Mouse (Mus musculus): ENCODE data around the gene Keap1.

DNA sequence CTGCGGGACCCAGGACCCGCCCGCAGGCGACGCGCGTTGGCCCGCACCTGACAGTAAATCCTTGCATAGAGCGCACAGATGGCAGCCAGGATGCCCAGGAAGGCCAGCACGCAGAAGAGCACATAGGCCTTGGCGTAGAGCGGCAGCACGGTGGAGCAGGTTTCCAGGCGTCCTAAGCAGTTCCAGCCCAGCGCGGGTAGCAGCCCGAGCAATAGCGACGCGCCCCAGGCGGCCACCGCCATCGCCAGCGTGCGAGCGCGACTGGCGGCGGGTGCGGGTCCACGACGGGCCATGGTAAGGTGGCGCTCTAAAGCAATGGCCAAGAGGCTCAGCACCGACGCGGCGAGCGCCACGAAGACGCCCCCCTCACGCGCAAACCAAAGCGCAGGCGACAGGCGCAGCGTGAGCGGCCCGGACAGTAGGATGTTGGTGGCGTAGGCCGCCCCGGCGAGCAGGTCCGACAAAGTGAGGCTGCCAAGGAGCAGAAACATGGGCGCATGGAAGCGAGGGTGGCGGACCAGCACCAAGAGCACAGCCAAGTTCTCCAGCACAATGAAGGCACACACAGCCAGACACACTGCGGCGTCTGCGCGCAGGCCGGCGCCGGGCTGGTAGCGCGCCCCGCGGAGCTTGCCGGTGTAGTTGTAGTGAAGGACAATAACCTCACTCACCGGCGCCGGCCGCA is 5.4 kb upstream of the Keap1 start:
- TF ChIP-seq CTCF (IDR thresholded peaks at IDR 0.05; ENCODE audit: low read depth) = no peak
- no peak for TF ChIP-seq EP300 (optimal IDR thresholded peaks at IDR 0.05)

Measured in stomach, postnatal 0 days (tissue).